Mouse (Mus musculus) thymus, adult 2 months (tissue): ENCODE measurements around the gene Gm11168. TPM values are rescaled to one million over a fixed set of nuclear protein-coding genes. Genes with fewer than 3 reads are reported as not detected.
"Not testable (repeated sequence)": the region's sequence is repeated elsewhere in the genome, so short reads cannot be mapped to it uniquely, and the experiment has no call there.

ENCODE experiments used
- DNase-seq: peaks from one replicate; pipeline ENCODE4 v3.0.0; 2021
- H3K27ac ChIP-seq: fragments of 200-500 bp; 2 replicates; pipeline ENCODE4 v1.5.1; 2012; ENCODE audit warnings: low read length, control low read depth; ENCODE audit not compliant: control insufficient read depth, insufficient read depth
- H3K27me3 ChIP-seq: fragments of 200-500 bp; 2 replicates; pipeline ENCODE4 v1.6.1; 2012; ENCODE audit warnings: mild to moderate bottlenecking, low read length, moderate library complexity, mixed read lengths; ENCODE audit not compliant: control insufficient read depth, insufficient read depth
- H3K36me3 ChIP-seq: fragments of 200-500 bp; 2 replicates; pipeline ENCODE4 v1.6.1; 2012; ENCODE audit warnings: mild to moderate bottlenecking, low read length, moderate library complexity; ENCODE audit not compliant: control insufficient read depth, insufficient read depth
- H3K4me1 ChIP-seq: fragments of 200-500 bp; replicated peaks from 2 replicates; pipeline ENCODE4 v1.6.1; 2012; ENCODE audit warnings: low read length; ENCODE audit not compliant: control insufficient read depth, insufficient read depth
- H3K4me3 ChIP-seq: fragments of 200-500 bp; 2 replicates; pipeline ENCODE4 v1.5.1; 2012; ENCODE audit warnings: mild to moderate bottlenecking, low read length, control low read depth, moderate library complexity; ENCODE audit not compliant: control insufficient read depth, insufficient read depth
- WGBS: fragments of 180-500 bp; shearing (Covaris S2); methylation state at CpG from one replicate; pipeline ENCODE4 v1.1.7; 2018; 5-methylcytosine and 5-hydroxymethylcytosine counted together
- polyA plus RNA-seq: library from polyadenylated mRNA; depleted of rRNA; stranded (reverse); fragments of >200 nt; gene quantifications from 2 replicates; pipeline ENCODE4 v1.2.3, GENCODE M21; 2012; rRNA removed

Gm11168 gene
- not detected in 2 replicates for polyA plus RNA-seq

- H3K27me3 ChIP-seq, H3K36me3 ChIP-seq, H3K4me1 ChIP-seq, DNase-seq, H3K27ac ChIP-seq, H3K4me3 ChIP-seq: not testable (repeated sequence)
- 77% methylated on average over 6 of the region's 14 CpGs for WGBS
Observed at GRCm38 (mm10) chr9:3002794-3003396, at the start of gene Gm11168. Gm11168 (plus strand) TSS chr9:3003346.

GRCm38 (mm10) chr9:3000445-3000972 is 2.6 kb upstream of the Gm11168 start, which contains the start of gene Gm10722:
Gm10722 (plus strand) TSS chr9:3000922.
- not testable (repeated sequence) for H3K27ac ChIP-seq, DNase-seq, H3K36me3 ChIP-seq, H3K4me3 ChIP-seq, H3K27me3 ChIP-seq, H3K4me1 ChIP-seq
- WGBS = 76% methylated on average over 12 of the region's 12 CpGs

- not testable (repeated sequence) for H3K27me3 ChIP-seq, H3K4me3 ChIP-seq, H3K4me1 ChIP-seq, H3K27ac ChIP-seq, H3K36me3 ChIP-seq
- DNase-seq = peak; percentile 5
- 69% methylated on average over 8 of the region's 8 CpGs for WGBS
Observed at GRCm38 (mm10) chr9:3001006-3001405, 2.1 kb upstream of the Gm11168 start.

GRCm38 (mm10) chr9:3001948-3002659 is 1.0 kb upstream of the Gm11168 start:
- DNase-seq = peak; percentile 98
- 71% methylated on average over 9 of the region's 11 CpGs for WGBS

GRCm38 (mm10) chr9:3006179-3006578 is 3.0 kb downstream of the Gm11168 start:
- H3K27me3 ChIP-seq, H3K4me1 ChIP-seq, H3K36me3 ChIP-seq, H3K27ac ChIP-seq, DNase-seq, H3K4me3 ChIP-seq: not testable (repeated sequence)
- 83% methylated on average over 1 of the region's 5 CpGs for WGBS

More at GRCm38 (mm10) chr9:3001948-3002659, 1.0 kb upstream of the Gm11168 start:
- not testable (repeated sequence) for H3K27ac ChIP-seq, H3K4me1 ChIP-seq, H3K4me3 ChIP-seq, H3K27me3 ChIP-seq, H3K36me3 ChIP-seq

- DNase-seq = peak; percentile 83
- H3K4me3 ChIP-seq, H3K27ac ChIP-seq, H3K36me3 ChIP-seq, H3K27me3 ChIP-seq, H3K4me1 ChIP-seq: not testable (repeated sequence)
- WGBS = 78% methylated on average over 8 of the region's 8 CpGs
Observed at GRCm38 (mm10) chr9:3006636-3007035, 3.5 kb downstream of the Gm11168 start.

- not testable (repeated sequence) for H3K4me3 ChIP-seq, H3K27ac ChIP-seq, DNase-seq, H3K27me3 ChIP-seq, H3K36me3 ChIP-seq, H3K4me1 ChIP-seq
- 80% methylated on average over 8 of the region's 9 CpGs for WGBS
Observed at GRCm38 (mm10) chr9:3007272-3007671, 4.1 kb downstream of the Gm11168 start.

- not testable (repeated sequence) for H3K4me3 ChIP-seq, H3K36me3 ChIP-seq, DNase-seq, H3K4me1 ChIP-seq, H3K27me3 ChIP-seq, H3K27ac ChIP-seq
- WGBS = no CpG with 5 or more reads among the region's 5 CpGs
Observed at GRCm38 (mm10) chr9:3009331-3009730, 6.2 kb downstream of the Gm11168 start.

GRCm38 (mm10) chr9:3012054-3012621 is 9.0 kb downstream of the Gm11168 start:
- H3K27ac ChIP-seq, H3K36me3 ChIP-seq, H3K4me1 ChIP-seq, H3K4me3 ChIP-seq, H3K27me3 ChIP-seq, DNase-seq: not testable (repeated sequence)
- 84% methylated on average over 3 of the region's 7 CpGs for whole genome bisulfite sequencing

- H3K27ac ChIP-seq, H3K36me3 ChIP-seq, H3K4me3 ChIP-seq, H3K4me1 ChIP-seq, H3K27me3 ChIP-seq, DNase-seq: not testable (repeated sequence)
- no CpG with 5 or more reads among the region's 11 CpGs for WGBS
Observed at GRCm38 (mm10) chr9:3012733-3013279, 9.7 kb downstream of the Gm11168 start, which contains the start of gene Gm10721. Gm10721 (plus strand) TSS chr9:3013140.
